Mouse (Mus musculus): ENCODE data around the gene Olfr829. TPM values are rescaled to one million over a fixed set of nuclear protein-coding genes. Genes with fewer than 3 reads are reported as not detected.
"Not testable (repeated sequence)": the region's sequence is repeated elsewhere in the genome, so short reads cannot be mapped to it uniquely, and the experiment has no call there.

Olfr829 gene
- polyA plus RNA-seq (2015; fragmentation: Nextera tagmentation; extraction: Ambion mirVana) = not detected in 2 replicates

GRCm38 (mm10) chr9:18854633-18855032, at the start of gene Olfr829:
Gene Olfr829 (plus strand): TSS chr9:18854933.
- 69% methylated on average over 1 of the region's 1 CpGs for WGBS
- Histone ChIP-seq H3K36me3 (replicated peaks) (no peaks in the 10 kb centered on the region), H3K9me3 (no peaks in the 10 kb centered on the region), H3K27ac (no peak within 1 kb of the TSS), H3K9ac (no peak within 1 kb of the TSS), H3K4me1 (no peaks in the 10 kb centered on the region), H3K4me3 (no peak within 1 kb of the TSS), H3K27me3 (replicated peaks) (no peaks in the 10 kb centered on the region), H3K4me2 (no peak within 1 kb of the TSS)
- no peak for ATAC-seq (replicated peaks)

GRCm38 (mm10) chr9:18819426-18819825, 35.3 kb upstream of the Olfr829 start, which contains the start of gene Olfr828:
Gene Olfr828 (minus strand): TSS chr9:18819526.
- Histone ChIP-seq H3K4me3 (no peak within 1 kb of the TSS), H3K27me3 (replicated peaks) (no peaks in the 10 kb centered on the region), H3K9me3 (no peaks in the 10 kb centered on the region), H3K4me1 (no peaks in the 10 kb centered on the region), H3K36me3 (replicated peaks) (no peaks in the 10 kb centered on the region), H3K4me2 (no peak within 1 kb of the TSS), H3K9ac (no peak within 1 kb of the TSS), H3K27ac (no peak within 1 kb of the TSS)
- no peak for ATAC-seq (replicated peaks)

GRCm38 (mm10) chr9:18874393-18874792, 19.7 kb downstream of the Olfr829 start, which contains the start of gene Olfr830:
Gene Olfr830 (plus strand): TSS chr9:18874693.
- H3K36me3 ChIP-seq (replicated peaks) = no peaks in the 10 kb centered on the region
- no peaks in the 10 kb centered on the region for H3K27me3 ChIP-seq (replicated peaks)
- no peak within 1 kb of the TSS for H3K9ac ChIP-seq
- no peak for ATAC-seq (replicated peaks)
- no peak within 1 kb of the TSS for H3K27ac ChIP-seq
- H3K4me1 ChIP-seq = no peaks in the 10 kb centered on the region
- H3K9me3 ChIP-seq = no peaks in the 10 kb centered on the region
- no peak within 1 kb of the TSS for H3K4me2 ChIP-seq
- H3K4me3 ChIP-seq = no peak within 1 kb of the TSS

- ATAC-seq (replicated peaks); H3K4me2 ChIP-seq; H3K27me3 ChIP-seq (replicated peaks); H3K9ac ChIP-seq; H3K4me3 ChIP-seq; H3K27ac ChIP-seq; H3K4me1 ChIP-seq; H3K9me3 ChIP-seq; H3K36me3 ChIP-seq (replicated peaks): not testable (repeated sequence)
- 69% methylated on average over 2 of the region's 2 CpGs for WGBS
These were observed 53.0 kb downstream of the Olfr829 start for GRCm38 (mm10) chr9:18907699-18908098.

Other genes with a start within 250 kb of the Olfr829 start
- not detected in 2 replicates for gene Muc16, start 180.4 kb upstream of the Olfr829 start, polyA plus RNA-seq (2015; fragmentation: Nextera tagmentation; extraction: Ambion mirVana)
- gene Olfr24, start 90.9 kb upstream of the Olfr829 start, polyA plus RNA-seq (2015; fragmentation: Nextera tagmentation; extraction: Ambion mirVana) = not detected in 2 replicates
- gene Olfr828, start 35.4 kb upstream of the Olfr829 start, polyA plus RNA-seq (2015; fragmentation: Nextera tagmentation; extraction: Ambion mirVana) = not detected in 2 replicates
- not detected in 2 replicates for gene Olfr830, start 19.8 kb downstream of the Olfr829 start, polyA plus RNA-seq (2015; fragmentation: Nextera tagmentation; extraction: Ambion mirVana)
- gene Olfr832, start 82.2 kb downstream of the Olfr829 start, polyA plus RNA-seq (2015; fragmentation: Nextera tagmentation; extraction: Ambion mirVana) = not detected in 2 replicates
- not detected in 2 replicates for gene Olfr834, start 133.1 kb downstream of the Olfr829 start, polyA plus RNA-seq (2015; fragmentation: Nextera tagmentation; extraction: Ambion mirVana)
- not detected in 2 replicates for gene Olfr835, start 177.8 kb downstream of the Olfr829 start, polyA plus RNA-seq (2015; fragmentation: Nextera tagmentation; extraction: Ambion mirVana)

Measured in midbrain, embryonic 15.5 days (tissue).